Mouse (Mus musculus) cerebellum, adult 18-20 months (tissue): ENCODE measurements around the gene Rtf2.

ENCODE experiments used
- DNase-seq, 2 experiments: peaks; one replicate each; pipeline ENCODE4 v3.0.0; 2021

Rtf2 gene

GRCm38 (mm10) chr2:172439843-172440639 is at the start of gene Rtf2:
Gene Rtf2 (plus strand): TSS chr2:172440556.
- DNase-seq: peak; percentile 99 to 100

- DNase-seq: no peak
These were observed 48.3 kb upstream of the Rtf2 start for GRCm38 (mm10) chr2:172392041-172392521.

GRCm38 (mm10) chr2:172393391-172394051 is 46.8 kb upstream of the Rtf2 start, which contains the start of gene Cass4:
Gene Cass4 (plus strand): TSS chr2:172393794.
- DNase-seq: no peak

DNA sequence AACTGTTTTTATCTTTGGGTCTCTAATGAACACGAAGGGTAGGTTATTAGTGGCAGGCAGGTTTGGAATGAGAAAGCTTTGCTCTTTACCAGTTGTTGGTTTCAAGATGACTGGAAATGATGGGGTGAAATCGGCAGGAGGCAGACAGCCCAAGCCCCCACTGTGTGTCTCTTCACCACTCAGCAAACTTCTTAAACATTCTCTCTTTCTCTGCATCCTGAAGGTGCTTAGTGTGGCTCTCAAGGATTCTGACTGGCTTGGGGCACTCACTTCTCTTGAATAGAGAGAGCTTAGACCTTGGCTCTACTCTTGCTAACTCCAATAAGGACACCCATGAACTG is 46.3 kb upstream of the Rtf2 start:
- DNase-seq: no peak

- DNase-seq: no peak
These were observed 45.7 kb upstream of the Rtf2 start for GRCm38 (mm10) chr2:172394671-172395070.

GRCm38 (mm10) chr2:172395961-172396360 is 44.4 kb upstream of the Rtf2 start:
- DNase-seq: no peak

GRCm38 (mm10) chr2:172399901-172400300 is 40.5 kb upstream of the Rtf2 start:
- DNase-seq: no peak

- DNase-seq: no peak
These were observed 39.1 kb upstream of the Rtf2 start for GRCm38 (mm10) chr2:172401116-172401825.

GRCm38 (mm10) chr2:172404239-172404638 is 36.1 kb upstream of the Rtf2 start:
- DNase-seq: no peak

- DNase-seq: no peak
These were observed 35.3 kb upstream of the Rtf2 start for GRCm38 (mm10) chr2:172405011-172405410.

DNA sequence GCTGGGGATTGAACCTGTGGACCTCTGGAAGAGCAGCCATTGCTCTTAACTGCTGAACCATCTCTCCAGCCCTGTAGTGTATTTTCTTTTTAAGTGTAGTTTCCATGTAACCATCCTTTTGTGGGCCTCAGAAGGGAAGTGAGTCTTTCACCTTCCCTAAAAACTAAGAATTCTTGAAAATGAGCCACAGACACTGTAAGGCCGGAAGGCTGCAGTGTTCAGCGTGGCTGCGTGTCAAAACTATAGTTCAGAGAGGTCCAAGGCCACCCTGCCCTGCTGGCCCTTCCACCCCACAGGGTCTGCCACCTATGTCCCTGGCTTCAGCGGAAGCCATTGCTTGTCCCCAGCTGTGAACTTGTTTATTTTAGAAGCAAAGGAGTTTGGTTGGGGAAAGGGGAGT is 34.2 kb upstream of the Rtf2 start:
- no peak for DNase-seq

- no peak for DNase-seq
These were observed 32.9 kb upstream of the Rtf2 start for GRCm38 (mm10) chr2:172407499-172407898.

- DNase-seq: no peak
These were observed 29.7 kb upstream of the Rtf2 start for GRCm38 (mm10) chr2:172410686-172411085.

- DNase-seq: no peak
These were observed 29.3 kb upstream of the Rtf2 start for GRCm38 (mm10) chr2:172411091-172411490.

DNA sequence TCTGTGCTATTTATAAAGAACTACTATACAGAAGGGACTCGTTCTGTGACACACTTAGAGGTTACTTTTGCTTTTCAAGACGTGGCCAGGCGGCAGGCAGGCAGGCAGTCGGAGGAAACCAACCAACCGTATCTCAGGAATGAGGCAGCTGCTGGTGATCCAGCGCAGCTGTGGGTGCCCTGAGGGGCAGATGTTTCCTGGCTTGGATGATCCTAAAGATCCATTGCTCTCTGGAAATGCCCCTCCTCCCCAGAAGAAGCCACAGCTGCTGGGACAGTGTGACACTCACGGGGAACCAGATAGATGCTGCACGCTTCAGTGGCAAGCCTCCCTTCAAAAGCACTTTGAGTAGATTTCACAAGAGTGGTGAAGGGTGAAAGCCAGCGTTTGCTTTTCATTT is 27.9 kb upstream of the Rtf2 start:
- no peak for DNase-seq

DNA sequence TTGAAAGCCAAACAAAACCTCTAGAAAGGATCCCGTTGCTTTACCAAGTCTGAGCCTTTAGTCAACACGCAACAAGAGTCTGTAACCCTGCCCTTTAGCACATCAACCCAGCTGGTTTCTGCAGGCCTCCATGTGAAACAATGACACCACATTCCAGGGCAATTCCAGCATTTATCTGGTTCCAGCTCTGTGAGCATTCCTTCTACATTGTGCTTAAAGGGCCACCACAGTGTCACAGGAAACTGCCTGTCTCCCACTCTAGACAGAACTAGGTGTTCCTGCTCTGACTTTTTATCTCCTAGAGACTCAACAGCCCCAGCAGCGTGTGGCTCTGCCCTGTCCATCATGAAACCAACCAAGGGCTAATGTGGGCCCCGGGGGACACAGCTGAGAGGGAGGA is 27.1 kb upstream of the Rtf2 start:
- DNase-seq: no peak

DNA sequence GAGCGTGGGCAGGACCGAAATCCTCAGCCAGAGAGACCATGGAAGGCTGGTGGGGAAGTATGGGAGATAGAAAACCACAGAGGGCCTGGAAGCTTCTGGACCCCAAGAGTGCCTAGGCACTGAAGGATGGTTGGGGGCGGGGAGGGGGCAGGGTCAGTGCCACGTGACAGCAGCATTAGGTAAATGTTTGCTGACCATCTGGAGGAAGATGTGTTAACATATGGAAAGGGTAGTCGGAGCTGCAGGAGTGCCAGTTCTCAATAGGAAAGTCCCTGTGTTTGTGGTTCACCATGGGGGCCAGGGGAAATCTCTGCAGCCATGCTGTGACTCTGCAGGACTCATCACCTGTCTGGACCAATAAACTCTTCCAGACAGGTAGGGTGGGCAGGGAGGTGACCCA is 26.5 kb upstream of the Rtf2 start:
- no peak for DNase-seq

GRCm38 (mm10) chr2:172416218-172416617 is 24.1 kb upstream of the Rtf2 start:
- no peak for DNase-seq

DNA sequence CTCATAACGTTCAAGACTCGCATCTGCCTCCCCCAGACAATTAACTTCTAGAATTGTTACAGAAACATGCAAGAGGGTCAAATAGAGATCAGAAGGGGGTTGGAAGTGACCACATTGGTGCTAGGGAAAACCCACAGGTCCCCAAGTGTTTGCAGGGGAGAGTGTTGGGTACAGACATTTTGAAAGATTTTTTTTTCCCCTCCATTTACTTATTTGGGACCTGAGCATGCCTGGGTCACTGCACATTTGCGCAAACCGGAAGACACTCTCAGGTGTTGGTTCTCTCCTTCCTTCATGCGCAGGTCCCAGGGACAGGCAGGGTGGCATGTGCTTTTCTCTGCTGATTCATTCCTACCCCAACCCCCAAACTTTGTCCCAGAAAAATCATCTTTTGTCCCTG is 23.5 kb upstream of the Rtf2 start:
- no peak for DNase-seq

DNA sequence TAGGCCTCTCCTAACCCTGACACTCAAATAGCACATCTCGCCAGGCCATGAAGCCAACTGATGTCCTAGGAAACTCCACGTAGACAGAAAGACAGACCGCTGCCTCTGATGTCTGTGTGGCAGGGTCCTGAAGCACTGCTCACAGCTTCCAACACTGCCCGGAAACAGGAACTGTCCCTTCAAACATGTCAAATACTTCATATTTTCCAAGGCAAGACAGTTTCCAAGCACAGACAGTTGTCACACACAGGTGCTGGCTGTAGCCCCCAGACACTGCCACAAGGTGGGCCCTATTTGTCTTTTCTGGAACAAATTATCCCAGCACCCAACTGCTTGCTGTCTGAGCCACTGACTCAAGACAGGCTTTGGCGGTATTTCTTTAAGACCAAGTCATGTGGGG is 22.1 kb upstream of the Rtf2 start:
- DNase-seq: no peak

GRCm38 (mm10) chr2:172430609-172431008 is 9.7 kb upstream of the Rtf2 start:
- no peak for DNase-seq

DNA sequence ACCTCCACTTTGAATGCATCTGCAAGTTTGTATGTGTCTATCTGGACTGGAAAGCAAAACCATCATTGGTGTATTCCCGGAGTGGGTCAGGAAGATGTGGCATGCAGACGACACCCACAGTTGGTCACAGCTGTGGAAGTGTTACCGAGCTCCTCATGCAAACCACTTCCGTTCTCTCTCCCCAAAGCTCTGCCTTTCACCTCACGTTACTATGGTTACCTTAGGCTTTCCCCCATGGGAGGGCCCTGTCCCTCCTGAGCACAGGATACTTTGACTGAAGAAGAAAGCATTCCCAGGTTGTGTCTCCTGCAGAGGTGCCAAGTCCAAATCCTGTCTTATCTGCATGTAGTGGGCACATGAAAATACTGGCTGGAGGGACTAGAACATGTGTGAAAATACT is 6.6 kb upstream of the Rtf2 start:
- no peak for DNase-seq

- DNase-seq: no peak
These were observed 2.9 kb upstream of the Rtf2 start for GRCm38 (mm10) chr2:172437371-172437952.

GRCm38 (mm10) chr2:172440640-172441005 is 267 bp downstream of the Rtf2 start:
- no peak for DNase-seq
